In genomic region chr15:99001451-99001931, GRCm38 (mm10) we compare ENCODE assay signal across 9 mouse cellular contexts. TPM values are rescaled to one million over a fixed set of nuclear protein-coding genes. Genes with fewer than 3 reads are reported as not detected.
DNase-seq lines count a peak whose midpoint lies in the region; ATAC-seq and TF ChIP-seq lines count a peak whose summit lies in the region.
"Had no signal": no experiment of that assay in that cellular context is flagged by ENCODE, and none has a peak within 500 bp of the region (broad histone marks: within the 10 kb centered on the region; RNA-seq: fewer than 3 reads in every experiment).

No protein-coding gene starts in this region.

- no peak for TF ChIP-seq CTCF in kidney, adult 2 months (conservative IDR thresholded peaks at IDR 0.05; ENCODE audit: insufficient read depth, insufficient read length, low read depth, low read length)
- no peak for TF ChIP-seq CTCF in liver, adult 2 months (IDR thresholded peaks at IDR 0.05; ENCODE audit: low read depth, low read length)

- WGBS in kidney, adult 2 months, result 12% methylated on average over 17 of the region's 17 CpGs
- WGBS in embryonic facial prominence, embryonic 10.5 days, result 14% methylated on average over 17 of the region's 17 CpGs
- WGBS in hindbrain, embryonic 10.5 days, result 17% methylated on average over 17 of the region's 17 CpGs
- WGBS in liver, adult 2 months, result 30% methylated on average over 17 of the region's 17 CpGs
- 11% methylated on average over 17 of the region's 17 CpGs for WGBS in stomach, embryonic 16.5 days

- H3K36me3 ChIP-seq in kidney, adult 2 months (ENCODE audit: control insufficient read depth, insufficient read depth, low read length), result no peaks in the 10 kb centered on the region
- no peaks in the 10 kb centered on the region for H3K36me3 ChIP-seq in embryonic facial prominence, embryonic 10.5 days (replicated peaks)
- H3K36me3 ChIP-seq in hindbrain, embryonic 10.5 days, result no peaks in the 10 kb centered on the region
- H3K36me3 ChIP-seq in liver, adult 2 months (ENCODE audit: control insufficient read depth, insufficient read depth, low read length), result no peaks in the 10 kb centered on the region
- no peaks in the 10 kb centered on the region for H3K36me3 ChIP-seq in stomach, embryonic 16.5 days (ENCODE audit: control insufficient read depth, insufficient read depth, low read length)

- H3K4me1 ChIP-seq in kidney, adult 2 months (ENCODE audit: control insufficient read depth, insufficient read depth, low read length), result no peaks in the 10 kb centered on the region
- peaks cover 36% of the 10 kb centered on the region for H3K4me1 ChIP-seq in embryonic facial prominence, embryonic 10.5 days
- H3K4me1 ChIP-seq in hindbrain, embryonic 10.5 days (replicated peaks), result peaks cover 47% of the 10 kb centered on the region
- H3K4me1 ChIP-seq in liver, adult 2 months (ENCODE audit: control insufficient read depth, insufficient read depth, low read length), result no peaks in the 10 kb centered on the region
- peaks cover 14% of the 10 kb centered on the region for H3K4me1 ChIP-seq in stomach, embryonic 16.5 days (ENCODE audit: control insufficient read depth, insufficient read depth, low read length)

- DNase-seq in kidney, adult 2 months, result peak; percentile 62
- no peak for DNase-seq in kidney, adult 11 months
- peak; percentile 57 for DNase-seq in embryonic facial prominence, embryonic 10.5 days (ENCODE audit: low spot score)
- DNase-seq in hindbrain, embryonic 10.5 days (ENCODE audit: low spot score), result peak; percentile 50
- DNase-seq in liver, adult 2 months (ENCODE audit: extremely low read depth, low read depth, low spot score), result no peak
- no peak for DNase-seq in layer of hippocampus, postnatal 10 days (ENCODE audit: low spot score in 2 of 2)
- no peak for DNase-seq in frontal cortex, postnatal 25 days (ENCODE audit: low spot score in 2 of 2)

- no peak overlapping the region for H3K27ac ChIP-seq in kidney, adult 2 months (ENCODE audit: insufficient read depth, low read depth, low read length)
- peak overlapping the region; percentile 63 for H3K27ac ChIP-seq in embryonic facial prominence, embryonic 10.5 days (replicated peaks)
- H3K27ac ChIP-seq in hindbrain, embryonic 10.5 days, result peak overlapping the region; percentile 66
- H3K27ac ChIP-seq in liver, adult 2 months (replicated peaks; ENCODE audit: insufficient read depth, low read depth, low read length), result no peak overlapping the region
- H3K27ac ChIP-seq in stomach, embryonic 16.5 days (ENCODE audit: low read length), result peak overlapping the region; percentile 33; the same call in 1 of the 2 replicates

- no peak for TF ChIP-seq POLR2A in kidney, adult 2 months (IDR thresholded peaks at IDR 0.05; ENCODE audit: low read depth, low read length)
- no peak for TF ChIP-seq POLR2A in liver, adult 2 months (IDR thresholded peaks at IDR 0.05; ENCODE audit: extremely low read depth, insufficient read depth, low read length)

- peak overlapping the region; percentile 61 for H3K4me2 ChIP-seq in stomach, embryonic 16.5 days (ENCODE audit: low read depth, low read length)

- peak overlapping the region; percentile 9; the same call in 1 of the 2 replicates for H3K4me3 ChIP-seq in kidney, adult 2 months (ENCODE audit: insufficient read depth, low read depth, low read length)
- peak overlapping the region; percentile 46 for H3K4me3 ChIP-seq in embryonic facial prominence, embryonic 10.5 days
- H3K4me3 ChIP-seq in hindbrain, embryonic 10.5 days, result peak overlapping the region; percentile 34
- peak overlapping the region; percentile 53; the same call in 1 of the 2 replicates for H3K4me3 ChIP-seq in liver, adult 2 months (ENCODE audit: insufficient read depth, low read depth, low read length)
- H3K4me3 ChIP-seq in stomach, embryonic 16.5 days (replicated peaks; ENCODE audit: low read length), result peak overlapping the region; percentile 33

- peak; percentile 34; the same call in 1 of the 2 replicates for ATAC-seq in stomach, embryonic 16.5 days (ENCODE audit: insufficient read depth, low FRiP score)

- H3K27me3 ChIP-seq in kidney, adult 2 months (replicated peaks; ENCODE audit: control insufficient read depth, insufficient read depth, low read length), result no peaks in the 10 kb centered on the region
- peaks cover 14% of the 10 kb centered on the region for H3K27me3 ChIP-seq in embryonic facial prominence, embryonic 10.5 days (replicated peaks; ENCODE audit: low read depth, poor library complexity, severe bottlenecking)
- H3K27me3 ChIP-seq in hindbrain, embryonic 10.5 days (ENCODE audit: insufficient read depth, poor library complexity, severe bottlenecking), result peaks cover 9% of the 10 kb centered on the region; the same call in 1 of the 2 replicates
- no peaks in the 10 kb centered on the region for H3K27me3 ChIP-seq in liver, adult 2 months (ENCODE audit: control insufficient read depth, insufficient read depth, low read length)
- H3K27me3 ChIP-seq in stomach, embryonic 16.5 days (ENCODE audit: control insufficient read depth, insufficient read depth, low read length), result no peaks in the 10 kb centered on the region

- no peaks in the 10 kb centered on the region for H3K79me2 ChIP-seq in liver, adult 2 months (ENCODE audit: control insufficient read depth, insufficient read depth, low read length)

- peak overlapping the region; percentile 53 for H3K9ac ChIP-seq in liver, adult 2 months (ENCODE audit: low read depth, low read length)
- H3K9ac ChIP-seq in stomach, embryonic 16.5 days (ENCODE audit: low read length), result peak overlapping the region; percentile 62

- H3K9me3 ChIP-seq in embryonic facial prominence, embryonic 10.5 days, result no peaks in the 10 kb centered on the region
- peaks cover 5% of the 10 kb centered on the region; the same call in 1 of the 2 replicates for H3K9me3 ChIP-seq in hindbrain, embryonic 10.5 days
- no peaks in the 10 kb centered on the region for H3K9me3 ChIP-seq in stomach, embryonic 16.5 days (replicated peaks; ENCODE audit: control insufficient read depth, low read length)

RNA-seq across cellular contexts. Expression of gene Tuba1c, which starts 28.2 kb away (rescaled TPM):
- polyA plus RNA-seq in kidney, adult 2 months (2012; rRNA removed), result 128 and 146 TPM in 2 replicates
- polyA plus RNA-seq in embryonic facial prominence, embryonic 10.5 days (2016; fragmentation: Nextera tagmentation; extraction: Ambion mirVana), result 141 and 144 TPM in 2 replicates
- polyA plus RNA-seq in hindbrain, embryonic 10.5 days (2016; fragmentation: Nextera tagmentation; extraction: Ambion mirVana), result 111 and 135 TPM in 2 replicates
- total RNA-seq in liver, adult 2 months (2014; rRNA removed), result 60.9 and 85.4 TPM in 2 replicates
- 281 and 339 TPM in 2 replicates for polyA plus RNA-seq in liver, adult 2 months (2012; rRNA removed)
- 196 and 209 TPM in 2 replicates for polyA plus RNA-seq in stomach, embryonic 16.5 days (2015; fragmentation: Nextera tagmentation; extraction: Ambion mirVana)
- 100 to 1,000 TPM; 234 TPM for total RNA-seq in layer of hippocampus, postnatal 10 days (2021)

RNA-seq across cellular contexts. Expression of gene Tuba1a, which starts 48.0 kb away (rescaled TPM):
- 121 and 131 TPM in 2 replicates for polyA plus RNA-seq in kidney, adult 2 months (2012; rRNA removed)
- polyA plus RNA-seq in embryonic facial prominence, embryonic 10.5 days (2016; fragmentation: Nextera tagmentation; extraction: Ambion mirVana), result 2,739 and 2,840 TPM in 2 replicates
- 4,838 and 8,764 TPM in 2 replicates for polyA plus RNA-seq in hindbrain, embryonic 10.5 days (2016; fragmentation: Nextera tagmentation; extraction: Ambion mirVana)
- total RNA-seq in liver, adult 2 months (2014; rRNA removed), result 8.4 and 12.9 TPM in 2 replicates
- polyA plus RNA-seq in liver, adult 2 months (2012; rRNA removed), result 10.7 and 13.7 TPM in 2 replicates
- polyA plus RNA-seq in stomach, embryonic 16.5 days (2015; fragmentation: Nextera tagmentation; extraction: Ambion mirVana), result 1,001 and 1,036 TPM in 2 replicates
- total RNA-seq in layer of hippocampus, postnatal 10 days (2021), result 1,000 to 10,000 TPM; 3,808 to 4,015 TPM

RNA-seq across cellular contexts. Expression of gene Gm49450, which starts 48.1 kb away (rescaled TPM):
- 12.0 TPM in 1 of 2 replicates, not detected in the other for polyA plus RNA-seq in kidney, adult 2 months (2012; rRNA removed)
- polyA plus RNA-seq in embryonic facial prominence, embryonic 10.5 days (2016; fragmentation: Nextera tagmentation; extraction: Ambion mirVana), result not detected in 2 replicates
- polyA plus RNA-seq in hindbrain, embryonic 10.5 days (2016; fragmentation: Nextera tagmentation; extraction: Ambion mirVana), result not detected in 2 replicates
- total RNA-seq in liver, adult 2 months (2014; rRNA removed), result not detected in 2 replicates
- 2.9 and 3.1 TPM in 2 replicates for polyA plus RNA-seq in liver, adult 2 months (2012; rRNA removed)
- not detected in 2 replicates for polyA plus RNA-seq in stomach, embryonic 16.5 days (2015; fragmentation: Nextera tagmentation; extraction: Ambion mirVana)
- total RNA-seq in layer of hippocampus, postnatal 10 days (2021), result not detected
- total RNA-seq: MEL had no signal

RNA-seq across cellular contexts. Expression of gene Prph, which starts 53.5 kb away (rescaled TPM):
- polyA plus RNA-seq in kidney, adult 2 months (2012; rRNA removed), result 1.7 and 3.2 TPM in 2 replicates
- 3.7 and 6.3 TPM in 2 replicates for polyA plus RNA-seq in embryonic facial prominence, embryonic 10.5 days (2016; fragmentation: Nextera tagmentation; extraction: Ambion mirVana)
- polyA plus RNA-seq in hindbrain, embryonic 10.5 days (2016; fragmentation: Nextera tagmentation; extraction: Ambion mirVana), result 9.7 and 14.4 TPM in 2 replicates
- total RNA-seq in liver, adult 2 months (2014; rRNA removed), result 0.07 and 0.09 TPM in 2 replicates
- polyA plus RNA-seq in liver, adult 2 months (2012; rRNA removed), result 0.09 and 0.39 TPM in 2 replicates
- polyA plus RNA-seq in stomach, embryonic 16.5 days (2015; fragmentation: Nextera tagmentation; extraction: Ambion mirVana), result 24.4 and 25.4 TPM in 2 replicates
- 10 to 100 TPM in 1 of 2 experiments, 1 to 10 TPM in 1; 9.1 to 13.2 TPM for total RNA-seq in layer of hippocampus, postnatal 10 days (2021)
- total RNA-seq: MEL had no signal

Comparison
In these comparisons a context has a peak if more than half of its experiments do, and no peak if none do; other contexts are left out.
1. DNase-seq: peak in kidney, adult 2 months (single experiment), embryonic facial prominence, embryonic 10.5 days (single experiment) and hindbrain, embryonic 10.5 days (single experiment); none in kidney, adult 11 months (single experiment), liver, adult 2 months (single experiment), layer of hippocampus, postnatal 10 days (0 of 2) and frontal cortex, postnatal 25 days (0 of 2).
2. H3K27ac ChIP-seq: peak in embryonic facial prominence, embryonic 10.5 days (single experiment), hindbrain, embryonic 10.5 days (single experiment) and stomach, embryonic 16.5 days (single experiment); none in kidney, adult 2 months (single experiment) and liver, adult 2 months (single experiment).
3. Peak in every context shown above with its lines, with median percentiles within 50 percentile points of each other: H3K4me3 ChIP-seq.